Mouse (Mus musculus): ENCODE data around the gene Cand2.

The Cand2 gene

DNA sequence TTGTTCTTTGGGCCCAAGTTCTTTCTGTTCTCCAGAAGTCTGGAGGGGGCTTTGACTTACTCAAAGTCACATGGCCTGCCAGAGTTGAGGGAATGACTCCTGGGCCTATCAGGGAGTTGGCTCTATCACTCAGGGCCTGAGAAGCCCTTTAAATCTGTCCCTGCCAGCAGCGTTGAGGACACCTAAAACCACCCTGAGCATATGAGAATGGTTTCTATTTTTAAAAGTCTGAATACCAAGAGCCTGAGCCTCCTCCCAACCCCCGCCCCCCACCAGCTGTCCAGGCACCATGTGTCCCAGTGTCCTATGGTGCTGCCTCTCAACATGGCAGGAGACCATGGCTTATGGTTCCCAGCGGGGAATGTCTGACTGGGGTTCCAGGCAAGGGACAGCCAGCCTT is 1.5 kb downstream of the Cand2 start:
- DNase-seq: no peak

- no peak for DNase-seq
These were observed 2.0 kb downstream of the Cand2 start for GRCm38 (mm10) chr6:115776363-115776762.

DNA sequence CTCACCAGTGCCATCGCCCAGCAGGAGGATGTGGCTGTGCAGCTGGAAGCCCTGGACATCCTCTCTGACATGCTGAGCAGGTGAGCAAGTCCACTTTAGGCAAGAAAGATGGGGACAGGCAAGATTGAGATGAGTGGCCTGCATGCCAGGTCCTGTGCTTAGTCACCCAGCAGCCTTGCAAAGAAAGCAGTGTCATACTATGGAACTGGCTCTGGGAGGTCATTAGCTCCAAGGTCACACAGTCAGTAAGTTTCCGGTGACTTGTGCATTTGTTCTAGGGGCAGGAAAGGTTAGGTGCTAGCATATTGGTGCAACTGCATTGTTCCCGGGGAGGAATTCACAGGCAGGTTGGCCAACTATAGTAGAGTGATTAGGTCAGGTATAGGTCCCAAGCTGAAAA is 8.4 kb downstream of the Cand2 start:
- no peak for DNase-seq

DNA sequence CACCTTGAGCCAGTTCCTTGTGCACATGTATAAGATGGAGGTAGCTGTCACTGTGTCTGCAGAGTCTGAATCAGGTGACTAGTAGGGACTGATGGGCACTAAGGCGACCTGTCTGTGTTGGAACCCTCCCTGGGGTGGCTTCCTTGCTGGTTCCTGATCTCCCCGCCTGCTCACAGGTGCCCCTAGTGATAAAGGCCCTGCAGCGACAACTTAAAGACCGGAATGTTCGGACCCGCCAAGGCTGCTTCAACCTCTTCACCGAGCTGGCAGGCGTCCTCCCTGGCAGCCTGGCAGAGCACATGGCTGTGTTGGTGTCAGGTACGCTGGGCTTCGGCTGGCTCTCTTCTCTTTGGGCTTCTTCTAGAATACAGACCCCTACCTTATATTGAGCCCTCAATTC is 16.7 kb downstream of the Cand2 start:
- no peak for DNase-seq

DNA sequence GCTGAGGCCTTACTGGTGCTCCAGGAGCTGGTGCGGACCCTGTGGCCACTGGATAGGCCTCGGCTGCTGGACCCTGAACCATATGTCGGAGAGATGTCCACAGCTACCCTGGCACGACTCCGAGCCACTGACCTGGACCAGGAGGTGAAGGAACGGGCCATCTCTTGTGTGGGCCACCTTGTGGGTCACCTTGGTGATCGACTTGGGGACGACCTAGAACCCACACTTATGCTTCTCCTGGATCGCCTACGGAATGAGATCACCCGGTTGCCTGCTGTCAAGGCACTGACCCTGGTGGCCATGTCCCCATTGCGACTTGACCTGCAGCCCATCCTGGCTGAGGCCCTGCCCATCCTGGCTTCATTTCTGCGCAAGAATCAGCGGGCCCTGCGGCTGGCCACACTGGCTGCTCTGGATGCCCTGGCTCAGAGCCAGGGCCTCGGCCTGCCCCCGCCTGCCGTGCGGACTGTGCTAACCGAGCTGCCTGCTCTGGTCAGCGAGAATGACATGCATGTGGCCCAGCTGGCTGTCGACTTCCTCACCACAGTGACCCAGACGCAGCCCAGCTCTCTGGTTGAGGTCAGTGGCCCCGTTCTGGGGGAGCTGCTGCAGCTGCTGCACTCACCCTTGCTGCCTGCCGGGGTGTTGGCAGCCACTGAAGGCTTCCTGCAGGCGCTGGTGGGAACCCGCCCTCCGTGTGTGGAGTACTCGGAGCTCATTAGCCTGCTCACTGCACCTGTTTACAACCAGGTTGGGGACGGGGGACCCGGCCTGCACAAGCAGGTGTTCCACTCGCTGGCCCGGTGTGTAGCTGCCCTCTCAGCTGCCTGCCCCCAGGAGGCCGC is 17.7 kb downstream of the Cand2 start:
- DNase-seq: peak; percentile 47 to 88

GRCm38 (mm10) chr6:115792691-115793215 is 18.4 kb downstream of the Cand2 start:
- DNase-seq: no peak

DNA sequence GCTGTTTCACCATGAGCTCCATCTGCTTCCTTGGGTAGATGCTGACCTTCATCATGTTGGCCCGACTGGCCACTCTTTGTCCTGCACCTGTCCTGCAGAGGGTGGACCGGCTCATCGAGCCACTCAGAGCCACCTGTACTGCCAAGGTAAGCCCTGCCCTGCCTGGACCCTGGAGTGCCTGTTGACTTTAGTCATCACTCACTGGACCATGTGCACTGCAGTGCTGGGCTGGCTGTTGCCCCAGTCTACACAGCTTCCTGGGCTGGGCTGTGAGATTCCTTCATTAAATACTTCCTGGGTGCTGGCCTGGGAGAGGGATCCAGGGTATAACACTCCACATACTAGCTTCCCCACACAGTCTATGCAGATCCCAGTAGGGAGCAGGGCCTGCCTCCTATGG is 27.5 kb downstream of the Cand2 start:
- peak in 1 of 2 experiments; percentile 47 for DNase-seq

DNA sequence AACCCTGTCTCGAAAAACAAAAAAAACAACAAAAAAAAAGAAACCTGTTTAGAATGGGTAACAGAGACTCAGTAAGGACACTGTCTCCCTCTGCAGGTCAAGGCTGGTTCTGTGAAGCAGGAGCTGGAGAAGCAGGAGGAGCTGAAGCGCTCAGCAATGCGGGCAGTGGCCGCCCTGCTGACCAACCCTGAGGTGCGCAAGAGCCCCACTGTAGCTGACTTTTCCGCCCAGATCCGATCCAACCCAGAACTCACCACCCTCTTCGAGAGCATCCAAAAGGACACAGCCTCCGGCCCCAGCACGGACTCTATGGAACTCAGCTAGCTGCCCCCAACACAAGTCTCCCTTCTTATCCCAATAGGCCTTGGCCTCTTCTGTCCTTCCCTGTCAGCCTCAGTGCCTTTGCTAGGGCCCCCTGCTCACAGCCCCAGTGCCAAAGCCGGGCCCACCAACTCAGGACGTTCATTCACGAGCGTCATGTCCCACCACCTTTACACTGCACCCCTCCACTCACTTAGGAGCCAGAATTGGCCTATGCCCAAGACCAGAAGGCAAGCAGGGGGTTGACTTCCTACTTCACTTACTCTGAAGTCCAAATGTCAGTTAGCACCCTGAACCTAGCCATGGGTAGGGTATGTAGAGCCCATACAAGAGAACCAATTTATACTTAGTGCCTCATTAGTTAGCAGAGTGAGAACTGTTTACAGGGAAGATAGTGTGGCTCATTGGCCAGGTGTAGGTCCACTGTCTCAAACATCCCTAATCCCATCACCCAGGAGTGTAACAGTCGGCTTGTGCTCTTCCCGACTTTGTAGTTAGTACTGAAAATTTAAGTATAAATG is 29.4 kb downstream of the Cand2 start:
- DNase-seq: peak; percentile 82 to 86

GRCm38 (mm10) chr6:115804432-115805192 is 30.3 kb downstream of the Cand2 start:
- no peak for DNase-seq

DNA sequence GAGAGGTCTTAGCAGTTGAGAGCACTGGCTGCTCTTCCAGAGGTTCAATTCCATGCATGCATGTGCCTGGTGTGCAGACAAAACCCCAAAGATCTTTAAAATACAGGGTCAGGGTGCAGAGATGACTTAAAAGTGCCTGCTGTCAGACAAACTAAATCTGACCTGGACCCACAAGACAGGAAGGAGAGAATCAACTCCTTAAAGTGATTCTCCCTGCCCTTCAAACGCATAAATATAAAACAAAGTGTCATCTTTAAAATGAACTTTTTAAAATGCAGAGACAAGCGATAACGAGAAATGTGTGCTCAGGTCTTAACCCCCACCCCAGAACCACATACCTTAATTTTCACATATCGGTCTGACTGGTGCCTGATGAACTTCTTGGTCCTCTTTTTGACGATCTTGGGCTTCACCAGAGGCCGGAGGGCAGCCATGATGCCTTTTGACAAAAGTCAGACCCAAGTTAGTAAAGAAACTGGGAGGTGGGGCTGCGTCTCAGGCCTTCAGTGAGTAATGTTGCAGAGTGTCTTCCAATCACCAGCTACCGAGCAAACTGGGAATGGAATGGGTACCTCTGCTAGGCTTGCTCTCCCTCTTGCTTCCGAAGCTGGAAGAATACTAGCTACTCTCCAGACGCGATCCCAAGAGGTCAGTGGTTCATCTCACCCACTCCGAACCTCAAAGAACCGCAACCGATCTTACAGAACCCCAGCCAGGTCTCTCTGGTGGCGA is 33.3 kb downstream of the Cand2 start:
- peak in 1 of 2 experiments; percentile 27 for DNase-seq

GRCm38 (mm10) chr6:115808196-115808487 is 33.8 kb downstream of the Cand2 start:
- no peak for DNase-seq

DNA sequence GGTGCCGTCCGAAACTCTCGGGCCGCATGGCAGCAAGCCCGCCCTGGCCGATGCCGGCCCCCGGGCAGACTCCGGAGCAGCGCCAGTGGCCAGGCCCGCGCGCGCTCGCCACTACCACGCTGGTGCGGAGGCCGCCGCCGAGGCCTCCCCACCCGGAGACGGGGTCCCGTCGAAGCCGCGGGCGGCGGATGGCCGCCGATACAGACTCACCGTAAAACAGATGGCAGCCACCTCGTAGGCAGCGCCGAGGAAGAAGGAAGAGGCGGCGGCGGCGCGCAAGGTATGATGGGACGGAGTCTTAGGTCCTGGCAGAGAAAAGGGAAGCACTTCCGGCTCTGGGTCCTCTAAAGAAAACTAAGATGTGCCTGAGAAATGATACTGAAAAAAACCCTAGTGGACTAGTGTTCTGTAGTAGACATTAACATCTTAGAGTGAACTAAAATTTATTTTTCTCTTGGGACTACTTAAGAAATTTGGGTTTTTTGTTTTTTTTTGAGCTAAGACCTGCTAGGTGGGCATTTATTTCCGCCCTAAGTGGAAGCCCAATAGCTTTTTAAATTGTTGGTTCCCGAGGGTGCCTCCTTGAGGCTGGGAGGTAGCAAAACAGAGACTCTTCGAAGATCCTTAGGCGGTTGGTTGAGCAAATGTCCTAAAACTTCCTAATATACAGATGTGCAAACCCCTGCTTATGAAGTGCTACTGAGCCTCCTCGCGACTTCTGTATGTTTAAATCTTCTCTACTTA is 34.3 kb downstream of the Cand2 start, which contains the start of gene Rpl32:
TSS of gene Rpl32 (minus strand) at position 260 of the 744 bp plus-strand sequence.
- peak; percentile 90 for DNase-seq

DNA sequence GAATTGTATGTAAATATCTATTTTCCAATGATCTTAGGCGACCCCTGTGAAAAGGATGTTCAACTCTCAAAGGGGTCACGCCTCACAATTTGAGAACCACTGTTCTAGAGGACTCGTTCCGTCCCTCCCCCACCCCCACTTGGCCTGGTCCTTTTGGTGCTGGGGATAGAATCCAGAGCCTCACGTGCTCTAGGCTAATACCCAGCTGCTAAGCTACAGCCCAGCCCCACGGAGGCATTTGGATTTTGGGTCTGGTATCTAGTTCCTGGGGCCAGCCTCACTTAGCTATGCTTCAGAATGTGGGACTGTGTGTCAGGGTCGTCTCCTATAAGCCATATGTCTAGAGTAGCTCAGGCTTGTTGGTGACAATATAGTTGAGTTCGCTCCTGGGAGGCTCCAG is 37.3 kb downstream of the Cand2 start:
- DNase-seq: no peak

- peak; percentile 69 for DNase-seq
These were observed 39.8 kb downstream of the Cand2 start for GRCm38 (mm10) chr6:115814104-115814503.

DNA sequence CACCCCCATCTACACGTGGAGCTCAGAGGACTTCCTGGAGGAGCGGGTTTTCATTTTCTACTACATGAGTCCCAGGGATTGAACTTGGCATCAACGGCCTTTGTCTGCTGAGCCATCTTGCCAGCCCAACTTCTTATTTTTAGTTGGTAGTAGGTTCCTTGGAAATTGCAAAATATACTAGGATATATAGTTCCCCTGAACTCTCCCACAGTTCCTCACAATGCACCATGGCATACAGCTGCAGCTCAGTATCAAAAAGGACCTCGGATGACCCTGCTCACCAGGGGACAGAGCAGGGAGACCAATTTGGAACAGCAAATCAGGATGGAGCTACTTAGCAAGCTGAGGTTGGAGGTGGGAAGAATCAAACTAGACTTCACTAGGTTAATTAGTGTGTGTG is 40.7 kb downstream of the Cand2 start:
- no peak for DNase-seq

GRCm38 (mm10) chr6:115818129-115818528 is 43.8 kb downstream of the Cand2 start:
- DNase-seq: no peak

DNA sequence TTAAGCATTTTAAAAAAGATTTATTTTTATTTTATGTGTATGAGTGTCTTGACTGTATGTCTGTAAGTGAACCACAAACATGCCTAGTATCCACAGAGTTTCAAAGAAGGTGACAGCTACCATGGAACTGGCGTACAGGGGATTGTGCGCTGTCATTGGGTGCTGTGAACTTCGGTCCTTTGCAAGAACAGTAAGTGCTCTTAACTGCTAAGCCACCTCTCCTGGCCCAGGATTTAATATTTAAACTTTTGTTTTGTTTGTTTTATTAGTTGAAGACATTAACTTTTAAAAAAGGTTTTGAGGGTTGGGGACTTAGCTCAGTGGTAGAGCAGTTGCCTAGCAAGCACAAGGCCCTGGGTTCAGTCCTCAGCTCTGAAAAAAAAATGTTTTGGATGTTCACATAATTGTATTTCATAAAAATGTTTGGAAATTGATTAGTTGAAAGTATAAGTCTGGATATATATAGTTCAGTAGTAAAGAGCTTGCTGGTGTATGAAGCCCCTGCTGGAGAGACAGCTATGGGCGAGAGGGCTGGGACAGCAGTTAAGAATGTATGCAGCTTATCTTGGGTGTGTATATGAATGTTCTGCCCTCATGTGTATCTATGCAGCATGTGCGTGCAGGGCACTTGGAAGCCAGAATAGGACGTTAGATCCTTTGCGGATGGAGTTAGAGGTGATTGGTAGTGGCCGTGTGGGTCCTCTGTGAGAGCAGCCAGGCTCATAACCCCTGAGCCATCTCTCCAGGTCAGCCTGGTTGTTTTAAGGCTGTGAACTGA is 47.1 kb downstream of the Cand2 start:
- no peak for DNase-seq

- DNase-seq: peak; percentile 58 to 73
These were observed 49.6 kb downstream of the Cand2 start for GRCm38 (mm10) chr6:115823850-115824464.

- DNase-seq: no peak
These were observed 56.7 kb downstream of the Cand2 start for GRCm38 (mm10) chr6:115830779-115831601.

All from lung, postnatal 4 days (tissue).